Comparison of ENCODE assay signal across 8 mouse cellular contexts in genomic region chr12:25096640-25097051, GRCm38 (mm10). TPM values are rescaled to one million over a fixed set of nuclear protein-coding genes. Genes with fewer than 3 reads are reported as not detected.
DNase-seq lines count a peak whose midpoint lies in the region; ATAC-seq and TF ChIP-seq lines count a peak whose summit lies in the region.

No protein-coding gene starts in this region.

- TF ChIP-seq CTCF in lung, adult 2 months (IDR thresholded peaks at IDR 0.05; ENCODE audit: insufficient read depth, low read length): no peak
- no peak for TF ChIP-seq CTCF in liver, postnatal 0 days (IDR thresholded peaks at IDR 0.05; ENCODE audit: low read depth)

- 12% methylated on average over 15 of the region's 15 CpGs for WGBS in lung, adult 2 months
- 3% methylated on average over 15 of the region's 15 CpGs for WGBS in hindbrain, embryonic 16.5 days
- 3% methylated on average over 15 of the region's 15 CpGs for WGBS in liver, postnatal 0 days (ENCODE audit: insufficient replicate concordance)

- H3K4me3 ChIP-seq in lung, adult 2 months (replicated peaks; ENCODE audit: extremely low read depth, low read depth, low read length): peak overlapping the region; percentile 59
- H3K4me3 ChIP-seq in hindbrain, embryonic 16.5 days (ENCODE audit: low read length): peak overlapping the region; percentile 66
- peak overlapping the region; percentile 79 for H3K4me3 ChIP-seq in liver, postnatal 0 days (ENCODE audit: low read depth, low read length)

- H3K27ac ChIP-seq in hindbrain, embryonic 16.5 days (ENCODE audit: low read depth, low read length): peak overlapping the region; percentile 89
- H3K27ac ChIP-seq in liver, postnatal 0 days (ENCODE audit: low read depth): peak overlapping the region; percentile 98

- peaks cover 14% of the 10 kb centered on the region for H3K4me1 ChIP-seq in lung, adult 2 months (ENCODE audit: control insufficient read depth, insufficient read depth, low read length)
- H3K4me1 ChIP-seq in hindbrain, embryonic 16.5 days (ENCODE audit: control insufficient read depth, insufficient read depth, low read depth, low read length): peaks cover 46% of the 10 kb centered on the region
- peaks cover 25% of the 10 kb centered on the region for H3K4me1 ChIP-seq in liver, postnatal 0 days (ENCODE audit: insufficient read depth)

- no peaks in the 10 kb centered on the region for H3K9me3 ChIP-seq in hindbrain, embryonic 16.5 days (ENCODE audit: control insufficient read depth, low read length)
- no peaks in the 10 kb centered on the region for H3K9me3 ChIP-seq in liver, postnatal 0 days (ENCODE audit: low read length)

- TF ChIP-seq POLR2A in lung, adult 2 months (IDR thresholded peaks at IDR 0.05; ENCODE audit: borderline replicate concordance, extremely low read depth, low read depth, low read length): no peak

- TF ChIP-seq EP300 in liver, postnatal 0 days (IDR thresholded peaks at IDR 0.05; ENCODE audit: low read depth): no peak

- no peak for DNase-seq in lung, adult 2 months
- DNase-seq in lung, postnatal 10 days: no peak
- DNase-seq in embryo, embryonic 10.5 days (ENCODE audit: low spot score): peak; percentile 72
- no peak for DNase-seq in liver, postnatal 0 days
- no peak for DNase-seq in frontal cortex, postnatal 10 days (ENCODE audit: low spot score in 2 of 2)
- no peak for DNase-seq in layer of hippocampus, adult 18-20 months (ENCODE audit: low spot score in 2 of 2)
- DNase-seq in urinary bladder, adult 18-20 months (ENCODE audit: low spot score in 2 of 2): no peak

- peak overlapping the region; percentile 99 for H3K4me2 ChIP-seq in hindbrain, embryonic 16.5 days (ENCODE audit: low read length)
- H3K4me2 ChIP-seq in liver, postnatal 0 days (ENCODE audit: low read depth, low read length): peak overlapping the region; percentile 92

- H3K9ac ChIP-seq in hindbrain, embryonic 16.5 days (ENCODE audit: low read depth, low read length): peak overlapping the region; percentile 69
- peak overlapping the region; percentile 77 for H3K9ac ChIP-seq in liver, postnatal 0 days (replicated peaks)

- ATAC-seq in hindbrain, embryonic 16.5 days: no peak
- ATAC-seq in liver, postnatal 0 days: no peak

- no peaks in the 10 kb centered on the region for H3K36me3 ChIP-seq in hindbrain, embryonic 16.5 days (ENCODE audit: control insufficient read depth, insufficient read depth, low read length)
- H3K36me3 ChIP-seq in liver, postnatal 0 days (replicated peaks; ENCODE audit: insufficient read depth, low read length): no peaks in the 10 kb centered on the region

- no peaks in the 10 kb centered on the region for H3K27me3 ChIP-seq in hindbrain, embryonic 16.5 days (replicated peaks; ENCODE audit: control insufficient read depth, insufficient read depth, low read length)
- peaks cover 32% of the 10 kb centered on the region for H3K27me3 ChIP-seq in liver, postnatal 0 days (ENCODE audit: insufficient read depth, low read length)

RNA-seq across cellular contexts. Expression of gene Id2, which starts 0.3 kb away (rescaled TPM):
- polyA plus RNA-seq in lung, adult 2 months (2012; rRNA removed): 130 and 131 TPM in 2 replicates
- 291 and 379 TPM in 2 replicates for polyA plus RNA-seq in hindbrain, embryonic 16.5 days (2015; fragmentation: Nextera tagmentation; extraction: Ambion mirVana)
- 245 and 376 TPM in 2 replicates for polyA plus RNA-seq in liver, postnatal 0 days (2015; fragmentation: Nextera tagmentation; extraction: Ambion mirVana)
- total RNA-seq in layer of hippocampus, adult 18-20 months (2021): 10 to 100 TPM; 84.9 to 98.6 TPM
